Comparison of ENCODE assay signal across 12 mouse cellular contexts in the genomic region with DNA sequence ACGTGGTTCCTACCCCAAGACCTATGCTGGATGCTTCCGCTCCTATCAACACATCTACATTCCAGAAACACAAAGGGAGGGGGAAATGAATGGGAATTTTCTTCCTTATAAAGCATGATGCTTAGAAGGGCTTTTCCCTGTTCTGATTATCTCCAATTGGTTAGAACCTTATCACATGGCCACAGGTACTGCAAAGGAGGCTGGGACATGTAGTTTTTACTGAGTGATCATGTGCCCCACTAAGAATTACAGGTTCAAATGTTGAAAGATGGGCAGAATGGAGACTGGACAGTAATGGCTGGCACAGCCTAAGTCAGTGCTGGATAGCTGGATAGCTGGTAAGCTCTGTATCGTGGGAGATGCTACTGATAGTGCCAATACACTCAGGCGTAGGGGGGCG. TPM values are rescaled to one million over a fixed set of nuclear protein-coding genes. Genes with fewer than 3 reads are reported as not detected.
DNase-seq lines count a peak whose midpoint lies in the region; ATAC-seq and TF ChIP-seq lines count a peak whose summit lies in the region.
"Had no signal": no experiment of that assay in that cellular context is flagged by ENCODE, and none has a peak within 500 bp of the region (broad histone marks: within the 10 kb centered on the region; RNA-seq: fewer than 3 reads in every experiment).

No protein-coding gene starts in this region.

- no peak overlapping the region for H3K4me2 ChIP-seq in hindbrain, embryonic 12.5 days (replicated peaks)
- H3K4me2 ChIP-seq in CH12.LX (ENCODE audit: insufficient read depth, low read depth, poor library complexity, severe bottlenecking) = no peak overlapping the region
- no peak overlapping the region for H3K4me2 ChIP-seq in midbrain, embryonic 12.5 days (replicated peaks)
- H3K4me2 ChIP-seq: embryonic facial prominence, embryonic 12.5 days had no signal

- no peak for TF ChIP-seq POLR2A in CH12.LX (IDR thresholded peaks at IDR 0.05; ENCODE audit: low read depth, low read length)
- TF ChIP-seq POLR2A in cortical plate, adult 2 months (IDR thresholded peaks at IDR 0.05; ENCODE audit: extremely low read depth, insufficient read depth, low read length) = no peak

- no peak for DNase-seq in hindbrain, embryonic 10.5 days (ENCODE audit: low spot score)
- DNase-seq in CH12.LX (ENCODE audit: extremely low read depth) = no peak
- DNase-seq in right cerebral cortex, postnatal 4 days = no peak
- DNase-seq in heart, postnatal 36 days = no peak
- DNase-seq in adrenal gland, postnatal 10 days = no peak

- no peaks in the 10 kb centered on the region for H3K36me3 ChIP-seq in hindbrain, embryonic 12.5 days
- no peaks in the 10 kb centered on the region for H3K36me3 ChIP-seq in hindbrain, embryonic 10.5 days
- no peaks in the 10 kb centered on the region for H3K36me3 ChIP-seq in CH12.LX (replicated peaks in 1 of 2; ENCODE audit: control insufficient read depth in 1 of 2, insufficient read depth in 1 of 2, low read length in 1 of 2)
- no peaks in the 10 kb centered on the region for H3K36me3 ChIP-seq in midbrain, embryonic 12.5 days
- H3K36me3 ChIP-seq: embryonic facial prominence, embryonic 12.5 days had no signal

- no peak overlapping the region for H3K9ac ChIP-seq in hindbrain, embryonic 12.5 days
- H3K9ac ChIP-seq in CH12.LX (ENCODE audit: insufficient read depth, low read depth) = no peak overlapping the region
- no peak overlapping the region for H3K9ac ChIP-seq in midbrain, embryonic 12.5 days (replicated peaks)
- H3K9ac ChIP-seq: embryonic facial prominence, embryonic 12.5 days had no signal

- TF ChIP-seq RAD21 in CH12.LX (IDR thresholded peaks at IDR 0.05; ENCODE audit: low read depth, low read length) = no peak

- 0 out of 2 replicates have a peak, but pooled peaks have one; percentile 54 for ATAC-seq in hindbrain, embryonic 12.5 days (ENCODE audit: low FRiP score)
- ATAC-seq in midbrain, embryonic 12.5 days (ENCODE audit: low FRiP score, low read depth) = peak; percentile 47; the same call in 1 of the 2 replicates
- ATAC-seq: inflammation-experienced regulatory T-cells, adult 6 months; Patski had no signal

- no peak for TF ChIP-seq CTCF in CH12.LX (conservative IDR thresholded peaks at IDR 0.05 in 1 of 2, IDR thresholded peaks at IDR 0.05 in 1 of 2; ENCODE audit: low read depth in 2 of 2, low read length in 2 of 2)
- no peak for TF ChIP-seq CTCF in cortical plate, adult 2 months (IDR thresholded peaks at IDR 0.05; ENCODE audit: extremely low read depth, insufficient read depth, low read length)

- H3K9me3 ChIP-seq in hindbrain, embryonic 12.5 days (replicated peaks) = no peaks in the 10 kb centered on the region
- no peaks in the 10 kb centered on the region for H3K9me3 ChIP-seq in hindbrain, embryonic 10.5 days
- H3K9me3 ChIP-seq in CH12.LX (replicated peaks; ENCODE audit: low read length) = peaks cover 2% of the 10 kb centered on the region
- H3K9me3 ChIP-seq in midbrain, embryonic 12.5 days = no peaks in the 10 kb centered on the region
- H3K9me3 ChIP-seq: embryonic facial prominence, embryonic 12.5 days had no signal

- H3K4me3 ChIP-seq in hindbrain, embryonic 12.5 days = no peak overlapping the region
- no peak overlapping the region for H3K4me3 ChIP-seq in hindbrain, embryonic 10.5 days
- no peak overlapping the region for H3K4me3 ChIP-seq in CH12.LX (replicated peaks in 1 of 3; ENCODE audit: low read depth in 2 of 3, low read length in 2 of 3, poor library complexity in 1 of 3)
- no peak overlapping the region for H3K4me3 ChIP-seq in cortical plate, adult 2 months (ENCODE audit: insufficient read depth, low read length)
- no peak overlapping the region for H3K4me3 ChIP-seq in midbrain, embryonic 12.5 days
- H3K4me3 ChIP-seq: embryonic facial prominence, embryonic 12.5 days had no signal

- H3K27me3 ChIP-seq in hindbrain, embryonic 12.5 days = no peaks in the 10 kb centered on the region
- no peaks in the 10 kb centered on the region for H3K27me3 ChIP-seq in hindbrain, embryonic 10.5 days (ENCODE audit: insufficient read depth, poor library complexity, severe bottlenecking)
- H3K27me3 ChIP-seq in CH12.LX (replicated peaks) = peaks cover 82% of the 10 kb centered on the region
- H3K27me3 ChIP-seq in midbrain, embryonic 12.5 days = 0 out of 2 replicates have a peak, but pooled peaks cover 2% of the 10 kb centered on the region
- H3K27me3 ChIP-seq: embryonic facial prominence, embryonic 12.5 days; Patski had no signal

- WGBS in hindbrain, embryonic 12.5 days = 80% methylated on average over 5 of the region's 5 CpGs
- 79% methylated on average over 5 of the region's 5 CpGs for WGBS in hindbrain, embryonic 10.5 days
- WGBS in midbrain, embryonic 12.5 days = 79% methylated on average over 5 of the region's 5 CpGs

- dilution Hi-C loops in CH12.LX (cut with MboI; ENCODE audit: extremely low pct_ligation_motif_present, extremely low pct_unique_long_range_greater_than_20kb, low sequenced_read_pairs) = no loop called here

- intact Hi-C loops in heart, postnatal 36 days (cut with DNase I) = no loop called here

- H3K4me1 ChIP-seq in hindbrain, embryonic 12.5 days = peaks cover 8% of the 10 kb centered on the region; the same call in 1 of the 2 replicates
- peaks cover 11% of the 10 kb centered on the region for H3K4me1 ChIP-seq in hindbrain, embryonic 10.5 days (replicated peaks)
- H3K4me1 ChIP-seq in CH12.LX (ENCODE audit: control insufficient read depth in 1 of 2, insufficient read depth in 2 of 2) = no peaks in the 10 kb centered on the region; a peak in 1 of 4 replicates
- peaks cover 4% of the 10 kb centered on the region; the same call in 1 of the 2 replicates for H3K4me1 ChIP-seq in cortical plate, adult 2 months (ENCODE audit: control insufficient read depth, insufficient read depth, low read length)
- H3K4me1 ChIP-seq in midbrain, embryonic 12.5 days = peaks cover 6% of the 10 kb centered on the region

- TF ChIP-seq EP300 in CH12.LX (IDR thresholded peaks at IDR 0.05; ENCODE audit: low read length) = no peak

- in situ Hi-C loops in CH12.LX (cut with MboI; ENCODE audit: low pct_ligation_motif_present, low pct_unique_long_range_greater_than_20kb, low sequenced_read_pairs) = no loop called here

- no peak overlapping the region for H3K27ac ChIP-seq in hindbrain, embryonic 12.5 days
- no peak overlapping the region for H3K27ac ChIP-seq in hindbrain, embryonic 10.5 days
- H3K27ac ChIP-seq in CH12.LX (ENCODE audit: insufficient read depth, low read depth) = no peak overlapping the region
- 0 out of 2 replicates have a peak overlapping the region, but pooled peaks have one; percentile 1 for H3K27ac ChIP-seq in cortical plate, adult 2 months (ENCODE audit: insufficient read depth, low read length)
- no peak overlapping the region for H3K27ac ChIP-seq in midbrain, embryonic 12.5 days (replicated peaks)
- H3K27ac ChIP-seq: embryonic facial prominence, embryonic 12.5 days; macrophage had no signal

- H3K79me2 ChIP-seq in CH12.LX (replicated peaks; ENCODE audit: control insufficient read depth, extremely low read depth, insufficient read depth, poor library complexity, severe bottlenecking) = no peaks in the 10 kb centered on the region

TF ChIP-seq in CH12.LX, 34 proteins besides CTCF, POLR2A, EP300 and RAD21:
- TF ChIP-seq GABPA (IDR thresholded peaks at IDR 0.05; ENCODE audit: insufficient replicate concordance, low read depth, low read length) (no peak), USF2 (conservative IDR thresholded peaks at IDR 0.05; ENCODE audit: low read depth, low read length) (peak; percentile 74), USF1 (IDR thresholded peaks at IDR 0.05; ENCODE audit: low read depth, low read length) (peak; percentile 75), HCFC1 (IDR thresholded peaks at IDR 0.05; ENCODE audit: low read depth, low read length) (peak; percentile 83)

RNA-seq across cellular contexts. Expression of gene Zcchc14, which starts 21.2 kb away (rescaled TPM):
- polyA plus RNA-seq in hindbrain, embryonic 12.5 days (2016; fragmentation: Nextera tagmentation; extraction: Ambion mirVana) = 26.5 and 27.6 TPM in 2 replicates
- 14.6 and 17.3 TPM in 2 replicates for polyA plus RNA-seq in hindbrain, embryonic 10.5 days (2016; fragmentation: Nextera tagmentation; extraction: Ambion mirVana)
- total RNA-seq in CH12.LX (2012; rRNA removed) = not detected in 2 replicates
- total RNA-seq in CH12.LX (2014; rRNA removed) = not detected in 2 replicates
- not detected in 2 replicates for polyA plus RNA-seq in CH12.LX (2012; ENCODE audit: insufficient read length, low read depth)
- polyA plus RNA-seq in cortical plate, adult 2 months (2012; rRNA removed) = 34.3 and 36.3 TPM in 2 replicates
- polyA plus RNA-seq in midbrain, embryonic 12.5 days (2016; fragmentation: Nextera tagmentation; extraction: Ambion mirVana) = 27.7 TPM in 2 replicates
- total RNA-seq in heart, postnatal 36 days (2021) = 10 to 100 TPM; 25.3 to 33.1 TPM
- 10 to 100 TPM; 38.0 to 47.6 TPM for total RNA-seq in adrenal gland, postnatal 10 days (2021)

RNA-seq across cellular contexts. Expression of gene Jph3, which starts 55.5 kb away (rescaled TPM):
- polyA plus RNA-seq in hindbrain, embryonic 12.5 days (2016; fragmentation: Nextera tagmentation; extraction: Ambion mirVana) = 47.7 and 50.9 TPM in 2 replicates
- 10.1 and 22.4 TPM in 2 replicates for polyA plus RNA-seq in hindbrain, embryonic 10.5 days (2016; fragmentation: Nextera tagmentation; extraction: Ambion mirVana)
- total RNA-seq in CH12.LX (2012; rRNA removed) (0.17 and 0.21 TPM in 2 replicates), CH12.LX (2014; rRNA removed) (not detected in 2 replicates)
- 0.21 and 0.31 TPM in 2 replicates for polyA plus RNA-seq in CH12.LX (2012; ENCODE audit: insufficient read length, low read depth)
- 196 and 211 TPM in 2 replicates for polyA plus RNA-seq in cortical plate, adult 2 months (2012; rRNA removed)
- polyA plus RNA-seq in midbrain, embryonic 12.5 days (2016; fragmentation: Nextera tagmentation; extraction: Ambion mirVana) = 35.8 and 39.1 TPM in 2 replicates
- total RNA-seq in heart, postnatal 36 days (2021) = under 1 TPM in 1 of 2 experiments, not detected in 1; 0.08 TPM
- total RNA-seq in adrenal gland, postnatal 10 days (2021) = 1 to 10 TPM; 2.7 to 4.6 TPM
- polyA plus RNA-seq: inflammation-experienced regulatory T-cells, adult 6 months had no signal

Comparison
In these comparisons a context has a peak if more than half of its experiments do, and no peak if none do; other contexts are left out.
1. RNA of gene Zcchc14, which starts 21.2 kb away (polyA plus RNA-seq): 34.3 to 36.3 TPM in cortical plate, adult 2 months, 27.7 TPM in midbrain, embryonic 12.5 days, 26.5 to 27.6 TPM in hindbrain, embryonic 12.5 days and 14.6 to 17.3 TPM in hindbrain, embryonic 10.5 days; not detected in CH12.LX; every median in the first group is over 10 times any median in the second.